Mouse (Mus musculus) megakaryocyte-erythroid progenitor cell, adult 5-6 weeks (primary cell): ENCODE measurements at regions not wholly inside any gene's neighbourhood (a gene's known extent, or its start where the extent isn't known, plus 50 kb on each side); places are given as distances from the start of the nearest gene placed in this dataset.
"Not testable (repeated sequence)": the region's sequence is repeated elsewhere in the genome, so short reads cannot be mapped to it uniquely, and the experiment has no call there.

Experiments used
- ATAC-seq: replicated peaks from 2 replicates; pipeline ENCODE4 v1.8.0; 2016; ENCODE audit warnings: mild to moderate bottlenecking, inconsistent platforms; ENCODE audit not compliant: severe bottlenecking, poor library complexity, low FRiP score, low TSS enrichment

- peak; percentile 76 for ATAC-seq
These were observed 52.0 kb upstream of the Ak4 start for GRCm38 (mm10) chr4:101366905-101367679.

- no peak for ATAC-seq
These were observed 53.8 kb upstream of the Ak4 start for GRCm38 (mm10) chr4:101365299-101365698.

- ATAC-seq, result no peak
These were observed 54.4 kb upstream of the Ak4 start for GRCm38 (mm10) chr4:101364716-101365115.

- ATAC-seq, result not testable (repeated sequence)
These were observed 55.8 kb upstream of the Ak4 start for GRCm38 (mm10) chr4:101363231-101363630.

GRCm38 (mm10) chr4:101361779-101362178, 57.3 kb upstream of the Ak4 start:
- no peak for ATAC-seq

- ATAC-seq, result no peak
These were observed 58.8 kb upstream of the Ak4 start for GRCm38 (mm10) chr4:101360296-101360695.

GRCm38 (mm10) chr4:101359119-101359518, 60.0 kb upstream of the Ak4 start:
- ATAC-seq, result peak; percentile 60

- peak; percentile 52 for ATAC-seq
These were observed 60.6 kb upstream of the Ak4 start for GRCm38 (mm10) chr4:101358525-101358924.

- ATAC-seq, result no peak
These were observed 61.2 kb upstream of the Ak4 start for GRCm38 (mm10) chr4:101357923-101358322.

GRCm38 (mm10) chr4:101356954-101357891, 61.9 kb upstream of the Ak4 start:
- peak; percentile 37 for ATAC-seq

GRCm38 (mm10) chr4:101356093-101356953, 62.8 kb upstream of the Ak4 start:
- peak; percentile 23; the same call in 1 of the 2 replicates for ATAC-seq

GRCm38 (mm10) chr4:101355431-101356092, 63.5 kb upstream of the Ak4 start:
- 0 out of 2 replicates have a peak, but pooled peaks have one; percentile 16 for ATAC-seq

GRCm38 (mm10) chr4:101354951-101355350, 64.1 kb upstream of the Ak4 start:
- 0 out of 2 replicates have a peak, but pooled peaks have one; percentile 3 for ATAC-seq

- ATAC-seq, result no peak
These were observed 64.8 kb upstream of the Ak4 start for GRCm38 (mm10) chr4:101354086-101354855.

- no peak for ATAC-seq
These were observed 66.9 kb upstream of the Ak4 start for GRCm38 (mm10) chr4:101352178-101352577.

- no peak for ATAC-seq
These were observed 67.4 kb upstream of the Ak4 start for GRCm38 (mm10) chr4:101351716-101352115.

GRCm38 (mm10) chr4:101350656-101351055, 68.4 kb upstream of the Ak4 start:
- no peak for ATAC-seq

- no peak for ATAC-seq
These were observed 68.9 kb upstream of the Ak4 start for GRCm38 (mm10) chr4:101350222-101350621.
